Mouse (Mus musculus): ENCODE measurements around the gene Ott.
"Not testable (repeated sequence)": the region's sequence is repeated elsewhere in the genome, so short reads cannot be mapped to it uniquely, and the experiment has no call there.

Gene Ott

DNA sequence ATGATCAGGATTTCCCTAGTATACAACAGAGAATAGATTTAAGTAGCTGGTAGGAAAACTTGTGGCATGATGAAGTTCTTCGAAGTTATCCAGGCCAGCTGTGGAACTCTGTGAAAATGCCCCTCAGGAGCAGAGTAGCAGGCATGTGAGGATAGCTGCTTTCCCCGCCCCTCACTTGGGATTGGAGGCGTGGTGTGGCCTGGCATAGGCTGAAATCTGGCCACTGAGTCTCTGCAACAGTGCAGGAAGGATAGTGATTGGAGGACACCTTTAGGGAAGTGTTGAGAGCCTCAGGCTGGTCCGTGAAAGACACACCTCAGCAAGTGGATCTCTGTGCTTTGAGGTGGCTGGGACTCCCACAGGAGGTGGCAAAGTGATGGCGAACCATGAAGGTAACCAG lies at the start of gene Ott:
Gene Ott (plus strand): TSS at position 301 of the 400 bp plus-strand sequence.
- DNase-seq (ENCODE audit: low spot score in 2 of 2): not testable (repeated sequence)
